Mouse (Mus musculus) cortical plate, adult 2 months (tissue): ENCODE measurements around the gene Gstm1.

Experiments used
- CTCF ChIP-seq: fragments of 200-500 bp; IDR thresholded peaks from 2 replicates; pipeline ENCODE4 v1.5.1; 2011; ENCODE audit warnings: mild to moderate bottlenecking, control low read depth, low read length; ENCODE audit not compliant: insufficient read depth; ENCODE audit errors: extremely low read depth
- POLR2A ChIP-seq: fragments of 200-500 bp; IDR thresholded peaks from 2 replicates; pipeline ENCODE4 v1.6.1; 2011; ENCODE audit warnings: mild to moderate bottlenecking, low read length, control low read depth; ENCODE audit not compliant: insufficient read depth; ENCODE audit errors: extremely low read depth

DNA sequence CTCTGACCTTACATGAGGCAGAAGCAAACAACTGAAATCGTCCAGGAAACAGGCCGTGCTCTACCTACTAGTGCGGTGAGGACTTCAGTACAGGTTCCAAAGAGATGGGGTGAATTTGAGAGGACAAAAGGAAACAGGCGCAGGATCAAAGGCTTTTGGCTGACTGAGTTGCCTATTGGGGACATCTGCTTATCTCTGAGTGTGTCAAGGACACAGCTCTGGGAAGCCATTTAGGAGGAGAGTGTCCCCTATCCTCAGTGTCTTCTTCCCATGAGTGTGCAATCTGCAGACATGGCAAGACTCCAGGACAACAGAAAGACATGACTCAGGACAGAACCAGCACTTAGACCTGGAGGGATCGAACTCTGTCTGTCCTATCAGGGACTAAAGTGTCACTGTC is 33.3 kb downstream of the Gstm1 start:
- TF ChIP-seq CTCF (no peak), POLR2A (no peak)
